Mouse (Mus musculus) 416B (cell line): ENCODE results near the gene Chrdl2.
"Not testable (repeated sequence)": the region's sequence is repeated elsewhere in the genome, so short reads cannot be mapped to it uniquely, and the experiment has no call there.

ENCODE experiments used
- DNase-seq: peaks from one replicate; pipeline ENCODE4 v3.0.0; 2011; ENCODE audit warnings: low read depth

Gene Chrdl2

DNA sequence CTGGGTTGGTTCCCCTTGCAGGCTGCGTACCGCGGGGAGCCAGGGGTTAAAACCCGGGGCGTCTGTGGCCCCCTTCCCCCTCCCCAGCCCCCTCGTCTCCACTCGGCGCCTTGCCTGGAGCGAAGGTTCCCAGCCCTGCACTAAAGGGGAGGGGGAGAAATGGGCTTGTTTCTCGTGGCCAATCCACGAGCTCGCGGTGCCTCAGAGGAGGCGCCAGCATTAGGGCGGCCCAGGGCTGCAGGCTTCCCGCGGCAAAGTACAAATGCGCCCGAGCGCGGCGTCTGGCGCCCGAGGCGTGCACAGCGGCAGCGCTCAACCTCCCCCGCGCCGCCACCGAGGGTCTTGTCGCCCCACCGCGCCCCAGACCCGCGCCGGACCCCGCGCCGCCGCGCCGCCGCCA lies at the start of gene Chrdl2:
Chrdl2 (plus strand) TSS at position 383 of the 400 bp plus-strand sequence.
- no peak for DNase-seq

GRCm38 (mm10) chr7:99957226-99957965 lies 48.6 kb upstream of the Chrdl2 start:
- no peak for DNase-seq

DNA sequence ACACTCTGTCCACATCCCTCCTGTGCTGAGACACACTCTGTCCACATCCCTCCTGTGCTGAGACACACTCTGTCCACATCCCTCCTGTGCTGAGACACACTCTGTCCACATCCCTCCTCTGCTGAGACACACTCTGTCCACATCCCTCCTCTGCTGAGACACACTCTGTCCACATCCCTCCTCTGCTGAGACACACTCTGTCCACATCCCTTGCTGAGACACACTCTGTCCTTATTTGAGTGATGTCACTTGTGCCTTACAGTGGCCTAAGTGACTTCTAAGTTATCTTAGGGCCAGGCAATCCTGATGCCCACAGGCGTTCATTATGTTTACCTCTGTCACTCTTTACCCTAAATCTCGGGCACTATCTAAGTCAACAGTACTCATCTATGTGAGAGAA lies 45.4 kb upstream of the Chrdl2 start:
- DNase-seq = peak; percentile 60

DNA sequence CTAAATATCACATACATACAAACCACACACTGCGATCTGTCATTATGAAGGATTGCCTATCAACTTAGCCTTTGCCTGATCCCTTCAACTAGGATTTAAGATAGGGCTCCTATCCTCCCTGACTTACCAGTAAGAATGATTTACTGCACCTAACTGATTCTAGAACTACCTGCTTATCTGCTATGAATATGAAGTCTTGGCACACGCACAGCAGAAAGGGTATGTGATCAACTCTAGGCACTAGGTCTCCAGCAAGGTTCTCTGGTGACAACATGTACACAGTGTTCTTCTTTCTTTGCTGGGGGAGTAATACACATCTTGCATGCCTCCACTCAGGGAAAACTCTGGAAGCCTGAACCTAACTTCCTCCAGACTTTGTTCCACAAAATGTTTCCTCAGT lies 44.5 kb upstream of the Chrdl2 start:
- DNase-seq = no peak

DNA sequence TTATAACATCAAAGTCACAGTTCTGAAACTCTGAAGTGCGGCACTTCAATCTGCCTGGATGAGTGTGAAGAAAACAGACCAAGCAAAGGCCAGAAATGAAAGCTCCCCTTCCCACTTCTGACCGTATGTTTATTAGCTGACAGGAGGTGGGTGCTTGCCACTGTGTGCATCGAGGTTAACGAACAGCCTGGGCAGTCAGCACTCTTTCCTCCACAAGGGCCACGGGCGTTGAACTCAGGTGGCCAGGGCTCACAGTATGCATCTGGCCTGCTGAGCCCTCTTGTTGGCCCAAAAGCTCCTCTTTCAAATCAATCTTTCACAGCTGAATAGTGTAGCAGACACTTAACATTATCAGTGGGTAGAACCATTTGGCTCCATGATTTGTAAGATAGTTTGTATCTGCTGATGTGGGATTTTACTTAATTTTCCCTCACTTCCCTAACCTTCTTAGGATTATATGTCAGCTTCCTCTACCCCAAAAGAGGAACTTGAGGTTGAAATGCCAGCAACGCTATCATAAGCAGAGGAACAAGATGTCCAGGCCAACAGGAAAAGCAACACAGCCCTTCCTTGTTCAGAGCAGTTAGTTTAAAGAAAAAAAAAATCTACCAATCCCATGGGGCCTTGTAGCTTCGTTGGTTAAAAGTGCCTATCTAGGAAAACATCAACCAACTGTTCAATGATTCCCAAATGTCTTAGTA lies 43.3 kb upstream of the Chrdl2 start:
- DNase-seq = peak; percentile 82

DNA sequence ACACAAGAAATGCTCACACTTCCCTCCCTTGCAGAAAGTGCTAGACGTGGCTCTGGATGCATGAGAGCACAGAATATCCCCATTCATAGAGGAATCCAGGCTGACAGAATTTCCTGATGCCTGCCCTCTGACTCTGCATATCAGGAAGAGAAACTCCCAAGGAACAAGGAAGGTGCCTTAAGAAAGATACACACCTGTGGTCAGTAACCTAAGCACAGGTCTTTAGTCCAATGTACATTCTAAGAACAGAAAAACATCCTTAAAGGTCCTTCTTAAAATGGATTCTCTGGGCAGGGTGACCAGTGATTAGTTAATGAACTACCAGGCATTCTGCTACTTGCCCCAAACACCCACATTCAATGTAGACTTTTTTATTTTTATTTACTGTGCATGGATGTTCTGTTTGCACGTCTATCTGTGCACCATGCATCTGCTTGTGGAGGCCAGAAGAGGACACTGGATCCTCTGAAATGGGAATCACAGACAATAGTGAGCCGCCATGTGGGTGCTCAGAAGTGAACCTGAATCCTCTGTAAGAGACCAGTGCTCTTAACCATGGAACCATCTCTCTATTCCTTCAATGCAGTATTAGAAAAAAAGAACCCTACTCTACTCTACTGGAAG lies 42.6 kb upstream of the Chrdl2 start:
- DNase-seq = no peak

GRCm38 (mm10) chr7:99965020-99965841 lies 40.7 kb upstream of the Chrdl2 start:
- DNase-seq = no peak

DNA sequence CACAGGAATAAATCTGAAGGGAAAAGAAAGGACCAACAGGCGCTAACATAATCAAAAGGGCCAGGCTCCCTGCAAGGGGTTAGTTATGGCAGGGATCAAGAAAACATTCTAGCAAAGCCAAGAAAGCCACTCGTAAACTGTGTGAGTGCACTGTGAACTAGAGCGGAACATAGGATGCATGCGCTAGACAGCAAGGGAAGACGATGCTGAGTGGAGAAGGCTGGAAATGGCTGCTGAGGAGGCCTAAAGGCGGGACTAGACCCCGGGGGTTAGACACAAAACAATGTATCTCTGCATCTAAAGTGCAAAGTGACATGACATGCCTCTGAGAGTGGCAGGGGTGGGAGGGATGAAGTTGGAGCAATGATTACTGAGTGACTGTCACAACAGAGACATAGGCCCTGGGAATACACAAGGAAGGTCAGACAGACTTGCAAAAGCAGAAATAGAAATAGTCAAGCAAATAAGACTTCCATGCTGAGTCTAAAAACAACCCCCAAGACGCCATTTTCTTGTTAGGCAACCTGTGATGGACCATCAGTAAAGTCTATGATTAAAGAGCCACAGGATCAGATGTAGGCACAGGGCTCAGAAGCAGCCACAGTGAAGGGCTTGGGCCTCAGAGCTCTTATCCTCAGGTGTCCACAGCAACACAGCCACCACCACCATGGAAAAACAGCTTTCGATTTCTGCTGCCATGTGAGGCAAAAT lies 39.8 kb upstream of the Chrdl2 start:
- no peak for DNase-seq

DNA sequence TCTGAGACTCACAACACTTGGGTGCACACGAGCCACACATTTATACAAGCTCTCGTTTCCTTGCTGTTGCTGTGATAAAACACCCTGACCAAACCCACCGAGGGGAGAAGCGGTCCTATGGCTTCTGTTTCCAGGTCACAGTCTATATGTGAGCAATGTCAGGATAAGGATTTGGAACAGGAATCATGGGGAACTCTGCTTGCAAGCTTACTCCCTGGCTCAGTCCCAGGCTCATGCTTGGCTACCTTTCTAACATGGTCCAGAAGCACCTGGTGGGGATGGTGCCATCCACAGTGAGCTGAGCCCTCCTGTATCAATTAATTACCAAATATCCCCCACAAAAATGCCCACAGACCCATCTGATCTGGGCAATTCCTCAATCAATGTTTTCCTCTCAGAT lies 36.8 kb upstream of the Chrdl2 start:
- DNase-seq = no peak

DNA sequence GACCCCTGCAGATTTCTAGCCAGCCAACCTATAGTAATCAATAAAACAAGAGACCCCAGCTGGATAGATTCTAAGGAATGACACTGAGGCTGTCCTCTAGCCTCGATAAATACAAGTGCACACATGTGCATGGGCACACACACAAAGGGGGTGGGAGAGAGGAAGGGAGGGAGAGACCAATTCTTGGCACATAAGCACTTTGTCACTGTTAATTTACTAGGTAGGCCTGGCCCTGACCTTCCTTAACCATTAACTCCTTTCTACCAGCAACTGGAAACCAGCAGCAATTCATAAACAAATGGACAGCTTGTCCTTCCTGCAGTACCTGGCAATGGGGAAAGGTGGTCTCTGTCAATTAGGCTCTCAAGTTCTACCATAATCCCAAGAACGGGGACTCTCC lies 34.0 kb upstream of the Chrdl2 start:
- DNase-seq = no peak

- DNase-seq = not testable (repeated sequence)
These were observed 33.1 kb upstream of the Chrdl2 start for GRCm38 (mm10) chr7:99972912-99973311.

DNA sequence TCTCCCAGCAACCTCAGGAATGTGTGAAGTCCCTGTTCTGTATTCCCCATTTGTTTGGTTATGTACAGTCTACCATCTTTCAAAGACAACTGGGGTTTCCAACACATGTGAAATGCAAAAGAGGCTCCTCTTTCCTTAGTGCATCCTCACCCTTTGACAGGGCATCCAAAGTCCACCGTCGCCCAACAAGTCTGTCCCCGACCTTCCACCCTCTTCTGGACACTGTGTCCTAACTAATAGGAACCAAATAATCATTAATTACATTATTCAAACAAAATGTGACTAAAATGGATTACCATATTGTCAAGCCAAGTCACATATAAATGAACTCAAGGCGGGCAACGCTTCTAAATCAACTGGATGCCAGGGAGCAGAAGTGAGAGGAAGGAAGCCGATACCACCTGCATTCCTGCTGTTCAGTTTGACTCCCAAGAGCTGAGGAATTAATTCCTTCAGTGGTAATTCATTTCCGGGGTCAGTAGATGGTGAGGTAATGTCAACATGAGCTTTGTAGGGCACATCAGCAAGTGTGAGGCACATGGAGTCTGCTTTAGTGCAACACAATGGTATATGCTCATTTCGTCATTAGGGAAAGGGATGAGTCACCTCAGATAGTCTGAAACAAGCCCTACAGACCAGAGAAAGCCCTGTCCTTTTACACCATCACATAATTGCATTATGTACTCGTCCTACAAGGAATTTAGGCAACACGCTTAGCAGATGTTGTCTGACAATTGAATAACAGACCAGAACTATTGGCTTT lies 31.6 kb upstream of the Chrdl2 start:
- peak; percentile 90 for DNase-seq

- no peak for DNase-seq
These were observed 30.0 kb upstream of the Chrdl2 start for GRCm38 (mm10) chr7:99975819-99976575.

DNA sequence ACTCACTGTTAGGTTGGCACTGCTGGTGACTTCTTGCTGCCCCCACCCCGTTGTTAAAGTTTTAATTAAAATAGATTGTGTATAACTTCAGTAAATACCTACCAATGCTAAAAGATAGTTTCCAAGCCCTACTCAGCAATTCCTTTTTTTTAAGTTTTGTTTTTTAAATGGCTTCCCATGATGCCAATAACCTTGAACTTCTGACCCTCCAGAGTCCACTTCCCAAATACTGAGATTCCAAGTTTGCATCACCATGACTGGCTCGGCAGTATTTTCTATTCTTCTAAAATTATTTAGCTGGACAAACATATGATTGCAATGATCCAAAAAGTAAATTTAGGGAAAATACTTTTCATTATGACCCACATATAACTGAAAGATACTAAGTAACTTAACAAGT lies 27.9 kb upstream of the Chrdl2 start:
- no peak for DNase-seq

GRCm38 (mm10) chr7:99979081-99979480 lies 26.9 kb upstream of the Chrdl2 start:
- DNase-seq = peak; percentile 43

DNA sequence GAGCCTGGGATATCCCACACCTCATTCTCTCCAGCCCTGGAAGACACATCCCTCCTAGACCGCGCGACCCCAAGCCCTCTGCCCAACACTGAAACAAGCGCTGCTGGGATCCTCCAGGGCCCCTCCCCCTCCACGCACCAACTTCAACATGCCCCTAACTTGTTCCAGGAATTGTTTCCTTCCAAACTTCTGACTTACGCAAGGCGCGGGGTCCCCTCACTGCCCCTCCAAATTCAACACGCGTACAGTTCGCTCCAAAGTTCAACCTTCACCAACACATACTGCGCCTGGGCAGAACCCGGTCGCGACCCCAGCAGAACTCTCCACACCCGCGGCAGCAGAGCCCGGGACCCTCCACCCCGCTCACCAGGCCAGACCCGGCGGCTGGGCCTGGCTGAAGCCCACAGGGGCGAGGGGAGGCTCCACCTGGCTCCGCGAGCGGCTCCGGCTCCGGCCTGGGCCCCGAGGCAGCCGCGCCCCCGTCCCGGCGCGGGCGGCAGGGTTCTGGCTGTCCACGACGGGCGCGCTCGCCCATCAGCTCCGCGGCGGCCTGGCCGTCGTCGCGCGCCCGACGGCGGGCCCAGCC lies 26.3 kb upstream of the Chrdl2 start:
- peak; percentile 46 for DNase-seq

GRCm38 (mm10) chr7:99980132-99980591 lies 25.8 kb upstream of the Chrdl2 start, which contains the start of gene Rnf169:
Gene Rnf169 (minus strand): TSS chr7:99980448.
- peak; percentile 94 for DNase-seq

- DNase-seq = peak; percentile 56
These were observed 24.7 kb upstream of the Chrdl2 start for GRCm38 (mm10) chr7:99981311-99981710.
